Mouse (Mus musculus) lung, postnatal 14 days (tissue): ENCODE measurements around the gene Tor4a.
A peak's percentile ranks its signal among the peaks of the same experiment; 100 is the strongest.

Experiments
- DNase-seq: peaks from one replicate; pipeline ENCODE4 v3.0.0; 2021

Gene Tor4a

GRCm38 (mm10) chr2:25185625-25186574, 10.8 kb downstream of the Tor4a start:
- DNase-seq: peak; percentile 59

- no peak for DNase-seq
Measured at GRCm38 (mm10) chr2:25184496-25184895, 12.2 kb downstream of the Tor4a start.

- no peak for DNase-seq
Measured at GRCm38 (mm10) chr2:25183336-25183735, 13.3 kb downstream of the Tor4a start.

GRCm38 (mm10) chr2:25182664-25183063, 14.0 kb downstream of the Tor4a start:
- DNase-seq: no peak

- DNase-seq: no peak
Measured at GRCm38 (mm10) chr2:25181891-25182397, 14.7 kb downstream of the Tor4a start.

GRCm38 (mm10) chr2:25180973-25181890, 15.5 kb downstream of the Tor4a start:
- DNase-seq: peak; percentile 53

GRCm38 (mm10) chr2:25180478-25180903, 16.2 kb downstream of the Tor4a start, which contains the start of gene Nrarp:
Gene Nrarp (plus strand): TSS chr2:25180758.
- DNase-seq: peak; percentile 96

- DNase-seq: no peak
Measured at GRCm38 (mm10) chr2:25179566-25180217, 17.0 kb downstream of the Tor4a start.

- DNase-seq: no peak
Measured at GRCm38 (mm10) chr2:25178285-25178972, 18.3 kb downstream of the Tor4a start.

GRCm38 (mm10) chr2:25177685-25178084, 19.0 kb downstream of the Tor4a start:
- DNase-seq: peak; percentile 73

GRCm38 (mm10) chr2:25177076-25177475, 19.6 kb downstream of the Tor4a start:
- DNase-seq: no peak

GRCm38 (mm10) chr2:25176573-25176972, 20.1 kb downstream of the Tor4a start:
- no peak for DNase-seq

GRCm38 (mm10) chr2:25175690-25176078, 21.0 kb downstream of the Tor4a start:
- no peak for DNase-seq

GRCm38 (mm10) chr2:25174866-25175689, 21.6 kb downstream of the Tor4a start:
- DNase-seq: no peak

- no peak for DNase-seq
Measured at GRCm38 (mm10) chr2:25173821-25174220, 22.9 kb downstream of the Tor4a start.

GRCm38 (mm10) chr2:25172629-25173028, 24.1 kb downstream of the Tor4a start:
- DNase-seq: no peak

- no peak for DNase-seq
Measured at GRCm38 (mm10) chr2:25171769-25172153, 24.9 kb downstream of the Tor4a start.

- DNase-seq: no peak
Measured at GRCm38 (mm10) chr2:25171101-25171768, 25.5 kb downstream of the Tor4a start.

GRCm38 (mm10) chr2:25170326-25171100, 26.2 kb downstream of the Tor4a start:
- no peak for DNase-seq

GRCm38 (mm10) chr2:25169778-25170177, 26.9 kb downstream of the Tor4a start:
- no peak for DNase-seq
